Mouse (Mus musculus) brown adipose tissue, adult 24 weeks (tissue): ENCODE data around the gene H2afv. TPM values are rescaled to one million over a fixed set of nuclear protein-coding genes. Genes with fewer than 3 reads are reported as not detected.

ENCODE experiments used
- H3K27ac ChIP-seq: fragments of 200-500 bp; replicated peaks from 2 replicates; pipeline ENCODE4 v1.5.1; 2012; ENCODE audit warnings: low read depth, mild to moderate bottlenecking, low read length
- H3K4me1 ChIP-seq: fragments of 200-500 bp; 2 replicates; pipeline ENCODE4 v1.6.1; 2012; ENCODE audit warnings: low read length, mixed read lengths; ENCODE audit not compliant: control insufficient read depth, insufficient read depth, insufficient read length
- H3K4me3 ChIP-seq: fragments of 200-500 bp; 2 replicates; pipeline ENCODE4 v1.5.1; 2012; ENCODE audit warnings: low read depth, mild to moderate bottlenecking, low read length, moderate library complexity; ENCODE audit not compliant: insufficient read depth
- polyA plus RNA-seq: library from polyadenylated mRNA; stranded (reverse); fragments of >200 nt; gene quantifications from 2 replicates; pipeline ENCODE4 v1.2.4, GENCODE M21; 2012; ENCODE audit not compliant: missing spikeins, insufficient read depth, insufficient read length

H2afv gene
- polyA plus RNA-seq = 54.3 and 66.3 TPM in 2 replicates

DNA sequence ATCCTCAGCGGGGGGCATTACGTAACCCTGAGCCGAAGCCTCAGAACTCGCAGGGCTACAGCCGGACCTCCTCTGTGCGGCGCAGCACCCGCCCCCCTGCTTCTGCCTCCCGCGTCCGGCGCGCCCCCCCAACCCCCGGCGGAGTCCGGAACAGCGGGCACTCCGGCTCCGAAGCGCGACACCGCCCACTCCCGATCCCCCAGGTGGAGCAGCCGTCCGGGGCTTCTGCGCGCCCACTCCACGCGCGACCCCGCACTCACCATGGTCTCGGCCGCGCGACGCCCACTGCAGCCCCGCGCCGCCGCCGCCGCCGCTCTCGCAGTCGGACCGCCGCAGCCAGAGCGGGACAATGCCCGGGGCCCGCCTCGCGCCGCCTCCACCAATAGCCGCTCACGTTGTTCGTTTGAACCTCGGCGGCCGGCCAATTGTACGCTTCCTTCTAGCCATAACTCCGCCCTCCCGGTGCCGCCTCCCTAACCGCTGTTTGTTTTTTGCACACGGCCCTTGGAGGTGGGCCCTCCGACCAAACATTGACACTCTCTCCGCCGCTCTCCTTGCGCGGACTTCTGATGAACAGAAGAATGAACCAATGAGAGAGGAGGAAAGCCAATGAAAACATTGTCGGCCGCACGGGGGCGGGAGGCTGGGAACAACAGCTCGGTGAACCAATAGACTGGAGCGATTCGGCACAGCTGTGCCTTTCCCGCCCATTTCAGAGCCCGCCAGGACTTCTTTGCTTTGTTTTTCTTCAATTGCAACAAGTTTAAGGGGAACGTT is at the start of gene H2afv:
Gene H2afv (minus strand): TSS at position 367 of the 777 bp plus-strand sequence.
- H3K4me3 ChIP-seq = peak within 1 kb of the TSS; percentile 84
- no peaks in the 10 kb centered on the region; the same call in 1 of the 2 replicates for H3K4me1 ChIP-seq
- H3K27ac ChIP-seq = peak within 1 kb of the TSS; percentile 65

DNA sequence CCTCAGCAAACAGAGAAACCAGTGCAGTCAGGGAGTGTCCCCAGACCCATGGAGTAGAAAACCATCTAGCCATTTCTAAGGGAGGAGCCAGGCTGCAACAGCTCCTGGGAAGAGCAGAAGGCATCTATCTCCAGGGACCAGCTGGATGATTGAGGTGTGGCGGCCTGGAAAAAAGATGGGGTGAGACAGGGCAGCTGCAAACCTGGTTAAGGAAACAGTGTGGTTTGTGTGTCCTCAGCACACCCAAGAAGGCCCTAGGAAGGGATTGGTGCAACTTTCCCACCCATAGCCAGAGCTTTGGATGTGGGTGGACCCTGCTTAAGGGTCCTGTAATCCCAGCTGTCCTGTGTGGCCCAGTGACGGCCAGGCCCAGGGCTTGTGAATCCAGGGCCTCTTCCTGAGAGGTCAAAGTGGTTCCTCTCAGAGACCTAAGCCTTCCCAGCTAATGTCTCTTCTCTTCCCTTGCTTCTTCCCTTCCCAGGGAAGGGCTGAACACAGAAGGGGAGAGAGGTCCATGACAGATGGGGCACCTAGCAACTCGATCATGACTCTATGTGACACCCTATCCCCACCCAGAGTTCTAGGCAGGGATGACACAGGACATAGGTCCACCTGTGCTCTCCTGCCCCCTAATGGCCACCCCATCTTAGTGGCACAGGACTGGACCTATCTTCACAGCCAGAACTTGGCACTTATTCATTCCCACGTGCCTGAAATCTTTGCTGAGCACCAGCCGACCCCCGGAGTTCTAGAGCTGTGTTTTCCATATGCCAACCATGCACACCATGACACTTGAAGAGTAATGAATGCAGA is 45.7 kb upstream of the H2afv start:
- Histone ChIP-seq H3K4me1 (peaks cover 5% of the 10 kb centered on the region), H3K27ac (no peak overlapping the region), H3K4me3 (no peak overlapping the region)

DNA sequence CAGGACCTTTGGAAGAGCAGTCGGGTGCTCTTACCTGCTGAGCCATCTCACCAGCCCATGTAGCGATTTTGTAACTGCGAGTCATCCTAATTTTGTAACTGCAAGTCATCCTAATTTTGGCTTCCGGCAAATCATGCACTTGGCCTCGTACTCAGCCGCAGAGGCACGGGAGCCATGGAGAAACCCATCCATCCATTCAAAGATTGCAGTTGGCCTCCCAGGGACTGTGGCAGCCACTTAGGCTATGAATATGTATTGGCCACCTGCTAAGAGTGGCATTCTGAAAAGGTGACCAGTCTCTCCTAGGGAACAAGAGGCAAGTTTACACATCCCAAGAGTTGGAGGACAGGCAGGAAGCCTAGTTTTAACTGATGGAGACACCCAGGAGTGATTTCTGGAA is 45.0 kb upstream of the H2afv start:
- Histone ChIP-seq H3K4me3 (no peak overlapping the region), H3K27ac (no peak overlapping the region), H3K4me1 (peaks cover 11% of the 10 kb centered on the region)

DNA sequence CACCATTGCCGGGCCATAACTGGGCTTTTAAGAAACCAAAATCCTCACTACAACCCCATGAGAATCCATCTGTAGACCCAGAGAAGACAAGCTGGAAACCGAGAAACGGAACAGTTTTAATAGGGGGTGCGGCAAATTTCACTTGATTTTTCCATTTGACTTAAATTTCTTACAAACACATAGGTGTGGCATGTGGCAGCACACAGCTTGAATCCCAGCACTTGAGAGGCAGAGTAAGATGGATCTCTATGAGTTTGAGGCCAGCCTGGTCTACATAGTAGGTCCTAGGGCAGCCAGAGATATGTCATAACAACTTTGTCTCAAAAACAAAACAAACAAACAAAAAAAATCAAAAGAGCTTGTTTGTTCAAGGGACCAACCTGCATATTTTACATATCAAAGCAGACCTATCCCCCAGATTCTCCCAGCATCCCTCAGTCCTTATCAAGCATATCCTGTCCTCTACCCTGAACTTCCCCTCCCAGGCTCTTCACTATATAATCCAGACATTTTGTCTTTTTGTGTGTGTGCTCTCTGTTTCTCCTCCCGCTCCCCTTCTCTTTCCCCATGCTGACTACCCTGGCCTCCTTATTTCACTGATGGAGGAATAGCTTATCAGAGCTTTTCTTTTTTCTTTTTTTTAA is 43.9 kb upstream of the H2afv start:
- Histone ChIP-seq H3K4me1 (peaks cover 15% of the 10 kb centered on the region), H3K27ac (no peak overlapping the region), H3K4me3 (no peak overlapping the region)

DNA sequence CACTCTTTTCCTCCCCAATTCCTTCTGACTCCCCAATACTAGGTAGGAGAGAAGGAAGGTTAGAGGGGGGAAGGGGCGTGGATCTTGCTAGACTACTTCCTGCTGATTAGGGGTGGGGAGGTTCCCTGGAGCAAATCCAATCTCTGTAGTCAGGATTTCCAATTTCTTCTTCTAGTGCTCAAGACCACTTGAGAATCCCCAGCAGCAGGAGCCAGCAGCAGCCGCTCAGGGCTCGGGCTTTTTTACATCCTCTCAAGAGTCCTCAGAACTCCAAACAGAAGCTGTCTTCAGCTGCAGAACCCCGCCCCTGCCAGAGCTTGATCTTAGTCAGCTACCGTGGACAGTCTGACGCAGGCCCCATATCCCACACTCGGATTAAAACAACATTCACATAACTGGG is 43.3 kb upstream of the H2afv start:
- H3K27ac ChIP-seq = no peak overlapping the region
- peaks cover 15% of the 10 kb centered on the region for H3K4me1 ChIP-seq
- H3K4me3 ChIP-seq = no peak overlapping the region

DNA sequence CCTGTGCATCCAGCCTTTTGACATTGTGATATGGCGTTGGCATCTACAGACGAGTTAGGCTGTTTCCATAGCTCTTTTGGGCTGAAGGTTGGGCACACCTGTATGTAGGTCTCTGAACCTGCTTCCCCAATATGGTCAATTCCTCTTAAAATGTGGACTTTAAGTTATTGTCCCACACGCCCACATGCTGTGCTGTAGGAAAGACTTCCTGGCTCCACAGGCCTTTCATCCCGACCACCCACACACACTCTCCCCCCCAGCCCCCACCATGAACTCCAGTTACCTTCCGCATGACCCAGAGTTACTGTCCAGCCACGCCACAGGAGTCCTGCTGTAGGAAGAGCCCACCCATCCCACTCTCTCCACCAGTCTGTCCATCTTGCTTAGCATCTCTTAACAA is 42.7 kb upstream of the H2afv start:
- H3K27ac ChIP-seq = no peak overlapping the region
- H3K4me1 ChIP-seq = peaks cover 15% of the 10 kb centered on the region

DNA sequence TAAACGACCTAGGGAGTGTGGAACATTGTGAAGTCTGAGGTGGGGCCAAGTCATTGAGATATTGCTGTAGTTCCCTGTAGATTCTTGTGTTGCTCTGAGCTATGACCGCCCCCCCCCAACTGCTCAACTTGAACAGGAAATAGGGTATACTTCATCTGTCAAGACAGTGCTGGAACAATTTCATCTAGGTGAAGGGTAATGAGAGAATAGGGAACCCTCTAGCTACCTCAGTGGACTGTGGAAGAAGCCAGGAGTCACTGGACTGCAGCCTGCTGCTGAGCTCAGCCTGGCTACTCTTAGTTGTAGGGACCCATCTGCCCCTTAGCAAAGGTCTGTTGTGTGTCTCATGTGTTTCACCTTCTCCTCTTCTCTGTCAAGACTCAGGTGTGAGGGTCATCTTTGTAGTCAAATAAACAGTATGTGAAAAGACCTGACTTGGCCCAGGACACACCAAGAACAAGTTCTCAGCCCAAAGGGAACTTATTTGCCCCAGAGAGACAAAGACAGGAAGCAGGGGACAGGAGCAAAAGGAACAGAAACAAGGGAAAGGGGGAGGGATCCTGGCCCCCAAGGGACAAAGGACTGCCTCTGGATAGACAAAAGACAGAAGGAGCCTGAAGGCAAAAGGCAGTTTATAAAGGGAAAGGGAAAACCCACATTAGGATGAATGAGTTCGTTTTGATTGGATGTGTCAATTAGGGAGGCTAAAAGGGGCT is 40.2 kb upstream of the H2afv start:
- Histone ChIP-seq H3K27ac (peak overlapping the region; percentile 35), H3K4me3 (no peak overlapping the region), H3K4me1 (peaks cover 15% of the 10 kb centered on the region)

More for the DNA sequence above, 42.7 kb upstream of the H2afv start:
- H3K4me3 ChIP-seq = no peak overlapping the region

DNA sequence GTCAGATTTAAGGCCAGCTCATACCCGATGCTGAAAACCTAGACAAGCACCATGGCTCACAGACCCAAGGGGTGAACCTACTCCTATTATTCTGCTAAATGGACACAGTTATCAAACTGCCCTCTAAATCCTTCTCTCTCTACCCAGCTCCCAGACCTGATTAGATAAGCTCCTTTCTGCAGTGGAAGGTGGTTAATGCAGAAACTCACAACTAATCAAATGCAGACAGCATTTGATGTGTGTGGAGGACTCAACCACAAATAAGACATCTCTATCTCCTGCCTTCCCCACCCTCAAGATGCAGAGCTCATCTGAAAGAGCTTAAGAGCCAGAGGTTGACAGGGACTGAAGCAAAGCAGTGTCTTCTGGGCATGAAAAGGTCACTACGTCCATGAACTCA is 38.9 kb upstream of the H2afv start:
- no peak overlapping the region for H3K27ac ChIP-seq
- H3K4me3 ChIP-seq = no peak overlapping the region

DNA sequence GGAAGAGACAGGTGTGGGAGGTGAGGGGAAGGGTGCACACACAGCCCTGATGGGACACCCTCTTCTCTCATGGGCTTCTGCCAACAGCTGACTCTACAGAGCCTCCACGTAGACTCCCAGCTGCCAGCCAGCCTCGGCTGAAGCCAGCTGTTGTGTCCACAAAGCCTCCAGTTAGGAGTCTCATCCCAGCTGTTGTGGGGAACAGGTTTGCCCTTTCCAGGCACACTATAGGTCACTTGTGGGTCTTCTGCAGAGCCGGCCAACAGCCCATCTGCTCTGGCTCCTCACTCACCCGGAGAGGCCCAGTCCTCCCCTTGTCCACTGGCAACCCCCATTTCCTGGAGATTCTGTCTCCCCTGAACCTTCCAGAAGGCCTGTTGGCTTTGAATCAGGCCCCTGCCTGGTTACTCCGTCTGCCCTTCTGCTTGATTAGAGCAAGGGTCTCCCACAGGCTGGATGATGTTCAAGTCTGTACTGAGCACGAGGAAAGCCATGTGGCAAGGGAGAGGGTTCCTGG is 37.5 kb upstream of the H2afv start:
- Histone ChIP-seq H3K27ac (no peak overlapping the region), H3K4me1 (peaks cover 15% of the 10 kb centered on the region), H3K4me3 (no peak overlapping the region)

More for the DNA sequence above, 38.9 kb upstream of the H2afv start:
- peaks cover 15% of the 10 kb centered on the region for H3K4me1 ChIP-seq

DNA sequence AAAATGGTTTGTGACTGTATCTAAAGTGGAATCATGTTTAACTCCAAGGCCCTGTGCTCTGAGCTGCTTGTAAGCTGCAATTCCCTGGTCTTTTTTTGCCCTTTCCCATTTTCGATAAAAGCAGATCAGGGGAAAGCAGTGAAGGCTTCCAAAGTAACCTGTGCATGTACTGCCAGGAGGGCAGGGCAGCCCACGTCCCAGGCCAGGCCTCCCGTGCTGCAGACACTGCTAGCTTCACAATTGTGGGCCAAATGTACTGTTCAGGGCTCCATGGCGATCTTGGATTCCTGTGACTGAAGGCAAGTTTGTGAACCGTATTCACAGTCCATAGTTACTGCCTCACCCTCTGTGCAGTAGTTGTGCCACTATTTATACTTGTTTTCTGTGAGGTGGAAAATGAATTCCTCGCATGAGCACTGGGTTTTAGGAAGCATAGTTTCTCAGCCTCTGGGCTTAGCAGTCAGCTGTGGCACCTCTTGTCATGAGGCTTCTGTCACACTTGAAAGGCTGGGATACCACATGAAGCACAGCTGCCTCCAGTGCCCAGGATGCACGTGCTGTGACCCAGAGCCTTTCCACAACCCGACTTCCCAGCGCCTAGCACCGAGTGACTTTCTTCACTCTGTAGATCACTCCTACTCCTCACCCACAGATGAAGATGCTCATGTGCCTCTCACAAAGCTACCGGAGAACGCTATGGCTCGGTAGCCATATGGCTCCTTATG is 36.6 kb upstream of the H2afv start:
- Histone ChIP-seq H3K4me1 (peaks cover 15% of the 10 kb centered on the region), H3K27ac (no peak overlapping the region), H3K4me3 (no peak overlapping the region)

DNA sequence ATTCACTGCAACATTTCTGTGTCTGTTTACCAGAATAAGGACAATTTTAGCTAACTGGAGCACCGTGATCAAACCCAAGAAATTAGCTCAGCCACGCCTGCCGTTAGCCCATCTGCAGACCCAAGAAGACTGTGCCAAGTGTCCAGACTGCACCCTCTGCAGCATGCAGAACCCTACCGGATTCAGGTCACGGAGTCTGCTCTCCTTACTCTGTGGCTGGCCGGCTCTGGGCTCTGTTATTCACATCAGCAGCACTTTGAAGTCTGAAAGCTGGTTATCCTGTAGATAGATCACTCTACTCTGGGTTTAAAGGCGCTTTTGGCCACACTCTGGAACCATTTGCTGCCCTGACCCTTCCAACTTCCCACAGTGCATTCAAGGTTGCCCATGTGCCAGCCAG is 35.9 kb upstream of the H2afv start:
- no peak overlapping the region for H3K27ac ChIP-seq
- H3K4me1 ChIP-seq = peaks cover 13% of the 10 kb centered on the region
- no peak overlapping the region for H3K4me3 ChIP-seq

DNA sequence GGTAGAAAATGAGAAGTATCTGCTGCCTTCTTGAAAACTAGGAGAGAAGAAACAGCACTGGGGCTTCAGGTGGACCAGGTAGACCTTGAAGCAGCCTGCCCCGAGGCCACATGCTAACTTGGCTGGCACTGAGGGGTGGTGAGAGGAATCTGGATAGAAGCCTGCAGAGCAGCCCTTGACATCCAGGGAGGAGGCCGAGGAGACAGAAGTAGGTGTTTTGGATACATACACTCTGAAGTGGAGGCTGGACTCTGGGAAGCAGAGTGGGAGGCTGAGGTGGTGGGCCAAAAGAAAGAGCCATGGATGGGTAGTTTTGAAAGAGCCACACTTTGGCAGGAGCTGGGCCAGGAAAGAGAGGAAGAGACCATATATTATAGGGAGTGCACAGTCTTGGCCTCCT is 35.0 kb upstream of the H2afv start:
- Histone ChIP-seq H3K27ac (no peak overlapping the region), H3K4me1 (peaks cover 4% of the 10 kb centered on the region; the same call in 1 of the 2 replicates)

DNA sequence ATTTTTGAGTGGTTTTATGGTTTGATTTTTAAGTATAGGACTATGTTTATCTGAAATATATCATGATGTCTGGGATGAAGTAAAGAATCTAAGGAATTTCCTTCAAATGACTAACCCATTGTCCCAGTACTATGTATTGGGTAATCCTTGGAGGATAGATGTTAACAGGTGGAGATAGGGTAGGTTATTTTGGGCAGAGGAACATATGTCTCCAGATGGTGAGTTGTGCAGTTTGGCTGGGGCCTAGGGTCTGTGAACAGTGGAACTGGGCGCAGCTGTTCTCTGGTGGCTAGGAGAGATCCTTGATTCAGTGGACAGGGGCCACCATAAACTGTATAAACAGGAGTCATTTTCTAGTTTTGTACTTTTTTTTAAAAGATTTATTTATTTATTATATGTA is 33.1 kb upstream of the H2afv start:
- Histone ChIP-seq H3K4me1 (peaks cover 3% of the 10 kb centered on the region; the same call in 1 of the 2 replicates), H3K4me3 (no peak overlapping the region), H3K27ac (no peak overlapping the region)

More for the DNA sequence above, 35.0 kb upstream of the H2afv start:
- no peak overlapping the region for H3K4me3 ChIP-seq

DNA sequence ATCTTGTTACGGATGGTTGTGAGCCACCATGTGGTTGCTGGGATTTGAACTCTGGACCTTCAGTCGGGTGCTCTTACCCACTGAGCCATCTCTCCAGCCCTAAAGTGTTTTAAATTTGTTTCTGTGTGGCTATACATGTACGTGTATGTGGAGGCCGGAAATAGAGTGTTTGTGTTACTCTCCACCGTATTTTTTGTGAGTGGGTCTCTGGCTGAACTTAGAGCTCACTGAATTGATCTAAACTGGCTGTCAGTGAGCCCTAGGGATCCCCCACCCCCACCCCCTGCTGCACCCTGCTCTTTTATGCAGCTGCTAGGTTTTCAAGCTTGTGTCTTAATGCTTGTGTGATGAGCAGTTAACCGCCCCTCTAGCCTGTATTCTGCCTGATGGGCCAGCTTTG is 32.6 kb upstream of the H2afv start:
- Histone ChIP-seq H3K27ac (no peak overlapping the region), H3K4me1 (peaks cover 3% of the 10 kb centered on the region; the same call in 1 of the 2 replicates), H3K4me3 (no peak overlapping the region)
